Mouse (Mus musculus) kidney, adult 2 months (tissue): Measurements from ENCODE around the gene Rnf121. TPM values are rescaled to one million over a fixed set of nuclear protein-coding genes. Genes with fewer than 3 reads are reported as not detected.

Experiments
- DNase-seq: peaks from one replicate; pipeline ENCODE4 v3.0.0; 2021
- H3K27ac ChIP-seq: fragments of 200-500 bp; 2 replicates; pipeline ENCODE4 v1.5.1; 2012; ENCODE audit warnings: low read depth, low read length, control low read depth, inconsistent platforms; ENCODE audit not compliant: insufficient read depth
- H3K27me3 ChIP-seq: fragments of 200-500 bp; replicated peaks from 2 replicates; pipeline ENCODE4 v1.6.1; 2012; ENCODE audit warnings: mild to moderate bottlenecking, moderate library complexity, low read length, inconsistent platforms; ENCODE audit not compliant: control insufficient read depth, insufficient read depth
- H3K36me3 ChIP-seq: fragments of 200-500 bp; 2 replicates; pipeline ENCODE4 v1.6.1; 2012; ENCODE audit warnings: mild to moderate bottlenecking, moderate library complexity, low read length, inconsistent platforms; ENCODE audit not compliant: control insufficient read depth, insufficient read depth
- H3K4me1 ChIP-seq: fragments of 200-500 bp; 2 replicates; pipeline ENCODE4 v1.6.1; 2011; ENCODE audit warnings: low read length; ENCODE audit not compliant: control insufficient read depth, insufficient read depth
- H3K4me3 ChIP-seq: fragments of 200-500 bp; 2 replicates; pipeline ENCODE4 v1.5.1; 2011; ENCODE audit warnings: mild to moderate bottlenecking, low read depth, low read length, control low read depth; ENCODE audit not compliant: insufficient read depth
- CTCF ChIP-seq: fragments of 200-500 bp; conservative IDR thresholded peaks from 2 replicates; pipeline ENCODE4 v1.5.1; 2011; ENCODE audit warnings: low read depth, mild to moderate bottlenecking, control low read depth, low read length, moderate library complexity, mixed read lengths; ENCODE audit not compliant: insufficient read depth, insufficient read length
- POLR2A ChIP-seq: fragments of 200-500 bp; IDR thresholded peaks from one replicate; pipeline ENCODE4 v1.6.1; 2011; ENCODE audit warnings: low read depth, low read length, control low read depth
- WGBS: fragments of 180-500 bp; shearing (Covaris S2); methylation state at CpG from one replicate; pipeline ENCODE4 v1.1.7; 2018; 5-methylcytosine and 5-hydroxymethylcytosine counted together
- polyA plus RNA-seq: library from polyadenylated mRNA; depleted of rRNA; stranded (reverse); fragments of >200 nt; gene quantifications from 2 replicates; pipeline ENCODE4 v1.2.3, GENCODE M21; 2012; rRNA removed

Gene Rnf121
- polyA plus RNA-seq = 42.7 and 43.8 TPM in 2 replicates

DNA sequence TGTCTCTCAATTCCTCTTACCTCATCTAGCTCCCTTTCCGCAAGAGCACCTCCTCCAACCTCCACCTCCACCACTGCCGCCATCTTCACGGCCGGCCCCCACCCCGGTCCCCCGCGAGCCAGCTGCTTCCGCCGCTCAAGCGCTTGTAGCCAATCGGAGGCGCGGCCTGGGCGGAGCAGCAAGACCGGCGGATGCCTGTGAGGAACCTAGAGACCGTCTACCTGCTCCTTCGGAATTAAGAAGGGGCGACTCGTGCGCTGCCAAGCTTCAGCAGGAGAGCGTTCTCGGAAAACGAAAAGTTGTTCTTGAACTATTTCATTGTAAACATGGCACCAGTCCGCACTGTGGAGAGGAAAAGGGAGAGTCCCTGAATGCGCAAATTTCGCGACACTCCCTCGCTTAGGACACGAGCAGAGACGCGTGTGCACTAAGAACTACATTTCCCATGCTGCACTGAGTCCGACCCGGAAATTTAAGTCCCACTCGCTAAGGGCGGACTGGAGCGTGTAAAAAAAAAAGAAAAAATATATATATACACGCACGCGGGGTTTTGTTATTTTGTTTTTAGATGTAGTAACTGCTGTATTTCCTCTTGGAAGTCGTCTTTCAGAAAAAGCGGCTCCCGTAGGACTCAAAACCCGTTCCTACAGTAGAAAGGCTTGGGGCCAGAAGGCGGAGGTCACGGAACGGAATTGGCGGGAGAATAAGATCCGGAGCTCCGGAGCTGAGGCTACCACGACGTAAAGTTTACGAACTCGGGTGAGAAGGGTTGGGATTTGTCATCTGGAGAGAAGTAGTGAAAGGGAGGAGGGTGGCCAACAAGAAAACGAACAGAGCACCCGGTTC, at the start of gene Rnf121, which contains the start of the genes Xndc1 and Xntrpc:
Gene Rnf121, minus strand, starts transcription at position 424 of the 846 bp plus-strand sequence.
Gene Xndc1, plus strand, starts transcription at position 466 of the 846 bp plus-strand sequence.
Gene Xntrpc, plus strand, starts transcription at position 668 of the 846 bp plus-strand sequence.
- Histone ChIP-seq H3K36me3 (no peaks in the 10 kb centered on the region), H3K27me3 (no peaks in the 10 kb centered on the region), H3K27ac (peak within 1 kb of the TSS; percentile 84), H3K4me1 (peaks cover 2% of the 10 kb centered on the region; the same call in 1 of the 2 replicates), H3K4me3 (peak within 1 kb of the TSS; percentile 69)
- no peak for TF ChIP-seq CTCF
- no peak for TF ChIP-seq POLR2A
- WGBS = under 1% methylated on average over 56 of the region's 56 CpGs
- peak; percentile 96 for DNase-seq

DNA sequence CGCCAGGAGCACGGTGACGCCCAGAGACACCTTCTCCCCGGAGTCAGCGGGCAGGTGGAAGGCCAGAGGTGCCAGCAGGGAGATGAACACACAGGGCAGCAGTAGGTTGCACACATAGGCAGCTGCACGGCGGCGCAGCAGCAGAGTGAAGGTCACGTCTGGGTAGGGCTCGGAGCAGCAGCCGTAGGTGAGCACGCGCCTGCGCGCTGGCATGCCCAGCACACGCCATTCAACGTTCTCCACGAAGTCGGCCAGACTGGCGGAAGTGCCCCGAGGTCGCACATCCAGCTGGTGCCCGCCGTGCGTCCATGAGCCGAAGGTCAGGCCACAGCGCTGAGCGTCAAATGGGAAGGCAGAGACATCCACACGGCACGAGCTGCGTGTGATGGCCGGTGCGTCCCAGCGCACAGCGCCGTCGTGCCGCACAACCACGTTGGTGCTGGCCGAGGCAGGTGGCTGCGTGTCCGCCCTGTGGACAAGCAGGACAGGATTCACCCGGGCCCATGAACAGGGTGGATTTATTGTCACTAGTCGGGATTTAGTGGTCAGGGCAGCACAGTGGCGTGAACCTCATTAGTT, 48.0 kb upstream of the Rnf121 start:
- H3K27ac ChIP-seq = no peak overlapping the region
- no peak for TF ChIP-seq POLR2A
- no peaks in the 10 kb centered on the region for H3K4me1 ChIP-seq
- H3K36me3 ChIP-seq = no peaks in the 10 kb centered on the region
- no peaks in the 10 kb centered on the region for H3K27me3 ChIP-seq
- no peak overlapping the region for H3K4me3 ChIP-seq
- no peak for DNase-seq
- 87% methylated on average over 45 of the region's 45 CpGs for WGBS

DNA sequence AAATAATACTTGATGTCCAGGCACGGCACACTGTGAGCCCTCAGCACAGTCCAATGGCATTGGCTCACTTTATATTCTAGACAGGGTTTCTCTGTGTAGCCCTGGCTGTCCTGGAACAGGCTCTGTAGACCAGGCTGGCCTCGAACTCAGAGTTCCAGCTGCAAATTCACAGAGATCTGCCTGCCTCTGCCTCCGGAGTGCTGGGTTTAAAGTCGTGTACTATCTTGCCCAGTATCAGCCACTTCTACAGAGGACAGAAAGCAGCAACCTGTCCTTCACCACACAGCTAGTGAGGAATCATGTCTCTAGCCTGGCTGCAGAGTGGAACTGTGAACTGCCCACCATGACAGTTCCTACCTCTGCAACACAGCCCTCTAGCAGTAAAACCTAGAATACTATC, 44.5 kb upstream of the Rnf121 start:
- no peaks in the 10 kb centered on the region for H3K4me1 ChIP-seq
- TF ChIP-seq CTCF = no peak
- TF ChIP-seq POLR2A = no peak
- no peak overlapping the region for H3K27ac ChIP-seq
- H3K4me3 ChIP-seq = no peak overlapping the region
- WGBS = 81% methylated on average over 4 of the region's 4 CpGs
- no peaks in the 10 kb centered on the region for H3K36me3 ChIP-seq
- no peak for DNase-seq
- H3K27me3 ChIP-seq = no peaks in the 10 kb centered on the region

DNA sequence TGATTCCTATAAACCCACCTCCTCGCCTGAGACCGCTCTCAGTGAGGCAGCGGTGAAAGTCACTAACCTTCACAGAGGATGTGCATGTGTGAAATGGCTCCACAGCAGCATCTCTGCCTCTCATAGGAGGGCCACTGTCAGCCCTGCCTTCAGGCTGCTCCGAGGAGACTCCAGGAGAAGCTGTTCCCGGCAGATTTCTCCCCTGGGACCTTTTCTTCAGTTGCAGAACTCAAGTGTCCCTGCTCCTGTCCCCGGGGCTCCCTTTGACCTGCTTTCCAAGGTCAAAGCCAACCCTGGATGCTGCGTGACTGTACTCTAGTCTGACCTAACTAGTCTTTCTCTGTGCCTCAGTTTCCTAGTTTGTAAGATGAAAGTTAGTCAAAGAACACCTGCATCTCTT, 43.9 kb upstream of the Rnf121 start, which contains the start of gene Art5:
Gene Art5, minus strand, starts transcription at position 319 of the 400 bp plus-strand sequence.
- TF ChIP-seq POLR2A (no peak), CTCF (no peak)
- WGBS = 75% methylated on average over 7 of the region's 7 CpGs
- Histone ChIP-seq H3K27me3 (no peaks in the 10 kb centered on the region), H3K27ac (no peak within 1 kb of the TSS), H3K4me1 (no peaks in the 10 kb centered on the region), H3K4me3 (no peak within 1 kb of the TSS), H3K36me3 (no peaks in the 10 kb centered on the region)
- no peak for DNase-seq

DNA sequence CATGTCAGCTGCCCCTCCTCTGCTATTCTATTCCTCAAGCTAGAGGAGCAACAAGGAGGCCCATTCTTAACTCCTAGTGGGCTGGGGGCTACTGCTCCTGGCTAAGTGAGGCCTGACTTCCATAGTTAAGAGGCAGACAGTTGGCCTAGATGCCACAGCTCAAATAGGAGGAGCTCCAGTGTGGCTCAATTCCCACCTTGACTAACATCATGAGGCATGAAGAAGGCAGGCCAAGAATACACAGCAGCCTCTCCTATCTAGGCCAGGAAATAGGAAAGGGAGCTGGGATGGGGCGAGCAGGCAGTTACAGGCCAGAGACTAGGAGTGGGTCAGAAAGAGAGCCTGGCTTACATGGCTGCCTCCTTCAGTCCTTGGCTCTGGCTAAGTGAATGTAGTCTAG, 42.9 kb upstream of the Rnf121 start:
- no peak overlapping the region for H3K4me3 ChIP-seq

DNA sequence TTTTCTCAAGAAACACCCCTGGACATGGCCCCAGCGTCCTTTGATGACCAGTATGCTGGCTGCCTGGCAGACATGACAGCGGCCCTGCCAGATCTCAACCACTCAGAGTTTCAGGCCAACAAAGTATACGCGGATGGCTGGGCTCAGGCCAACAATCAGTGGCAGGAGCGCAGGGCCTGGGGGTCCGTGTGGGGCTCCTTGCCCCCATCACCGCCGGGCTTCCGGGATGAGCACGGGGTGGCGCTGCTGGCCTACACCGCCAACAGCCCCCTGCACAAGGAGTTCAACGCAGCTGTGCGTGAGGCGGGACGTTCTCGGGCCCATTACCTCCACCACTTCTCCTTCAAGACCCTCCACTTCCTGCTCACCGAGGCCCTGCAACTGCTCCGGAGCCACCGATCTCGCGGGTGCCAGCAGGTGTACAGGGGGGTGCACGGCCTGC, 41.5 kb upstream of the Rnf121 start:
- DNase-seq = no peak
- 30% methylated on average over 23 of the region's 23 CpGs for WGBS

More for the DNA sequence above, 42.9 kb upstream of the Rnf121 start:
- DNase-seq = no peak
- WGBS = 94% methylated on average over 1 of the region's 1 CpGs
- H3K27me3 ChIP-seq = no peaks in the 10 kb centered on the region
- TF ChIP-seq POLR2A (no peak), CTCF (no peak)
- H3K27ac ChIP-seq = no peak overlapping the region
- no peaks in the 10 kb centered on the region for H3K4me1 ChIP-seq
- H3K36me3 ChIP-seq = no peaks in the 10 kb centered on the region

DNA sequence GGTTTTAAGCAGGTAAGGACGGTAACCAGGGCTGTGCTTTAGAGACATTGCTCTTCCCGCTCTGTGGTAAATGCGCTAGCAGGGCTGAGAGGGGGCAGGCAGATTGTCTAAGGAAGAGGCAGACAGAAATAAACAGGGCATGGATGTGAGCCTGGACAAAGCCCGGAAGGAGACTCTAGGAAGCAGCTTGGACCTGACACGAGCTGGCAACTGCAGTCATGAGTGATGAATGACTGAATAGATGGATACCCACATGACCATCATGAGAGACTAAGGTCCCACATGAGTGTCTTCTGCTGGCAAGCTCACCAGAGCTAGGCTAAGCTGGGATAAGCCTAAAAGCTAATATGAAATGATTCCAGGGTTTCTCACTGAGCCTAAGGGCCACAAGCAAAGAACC, 38.9 kb upstream of the Rnf121 start:
- no peak overlapping the region for H3K4me3 ChIP-seq
- peak; percentile 14 for DNase-seq

More for the DNA sequence above, 41.5 kb upstream of the Rnf121 start:
- no peaks in the 10 kb centered on the region for H3K36me3 ChIP-seq
- no peak overlapping the region for H3K27ac ChIP-seq
- H3K4me3 ChIP-seq = no peak overlapping the region
- no peaks in the 10 kb centered on the region for H3K4me1 ChIP-seq
- no peak for TF ChIP-seq CTCF
- no peak for TF ChIP-seq POLR2A
- H3K27me3 ChIP-seq = no peaks in the 10 kb centered on the region

More for the DNA sequence above, 38.9 kb upstream of the Rnf121 start:
- Histone ChIP-seq H3K27me3 (no peaks in the 10 kb centered on the region), H3K36me3 (no peaks in the 10 kb centered on the region), H3K4me1 (peaks cover 4% of the 10 kb centered on the region; the same call in 1 of the 2 replicates), H3K27ac (no peak overlapping the region)
- TF ChIP-seq CTCF (no peak), POLR2A (no peak)
- WGBS = 69% methylated on average over 5 of the region's 5 CpGs
